ENCODE assay signal across 8 mouse cellular contexts in the genomic region with DNA sequence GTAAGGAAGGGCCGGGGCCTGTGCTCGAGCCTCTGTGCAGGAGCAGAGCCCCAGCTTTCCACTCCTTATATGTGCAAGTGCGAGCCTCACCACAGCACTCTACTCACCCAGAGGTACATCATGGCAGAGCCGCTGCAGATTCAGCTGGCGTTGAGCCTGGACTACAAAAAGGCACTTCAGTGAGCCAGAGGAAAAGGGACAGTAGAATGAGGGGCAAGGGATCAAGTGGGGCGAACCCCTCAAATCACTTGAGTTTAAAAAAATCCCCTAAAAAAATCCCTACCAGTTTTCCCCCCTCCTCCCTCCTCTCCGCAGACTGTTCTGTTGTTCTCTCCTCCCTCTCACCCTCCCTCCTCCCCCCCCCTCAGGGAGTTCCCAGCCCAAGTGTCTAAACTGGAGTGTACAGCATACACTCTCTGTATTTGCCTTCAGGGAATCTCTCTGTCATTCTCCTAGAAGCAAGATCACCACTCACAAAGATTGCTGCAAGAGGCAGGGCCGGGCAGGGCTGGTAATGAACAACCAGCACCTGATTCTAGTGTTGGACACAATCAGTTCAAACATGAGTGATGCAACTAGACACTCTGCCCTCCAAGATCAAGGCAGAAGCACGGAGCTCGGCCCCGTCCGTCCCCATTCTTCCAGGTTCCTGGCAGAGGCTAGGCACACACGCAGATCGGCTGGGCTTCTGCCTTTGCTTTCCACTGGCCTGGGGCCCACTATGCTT.
DNase-seq lines count a peak whose midpoint lies in the region; ATAC-seq lines count a peak whose summit lies in the region.

No protein-coding gene starts in this region.

- H3K9ac ChIP-seq in forebrain, embryonic 13.5 days, result peak overlapping the region; percentile 18
- peak overlapping the region; percentile 37; the same call in 1 of the 2 replicates for H3K9ac ChIP-seq in hindbrain, embryonic 16.5 days (ENCODE audit: low read depth, low read length)
- H3K9ac ChIP-seq in liver, embryonic 11.5 days (ENCODE audit: low read depth, low read length), result no peak overlapping the region
- H3K9ac ChIP-seq in neural tube, embryonic 14.5 days (replicated peaks; ENCODE audit: low read depth, low read length), result no peak overlapping the region

- H3K4me1 ChIP-seq in forebrain, embryonic 13.5 days, result peaks cover 28% of the 10 kb centered on the region
- H3K4me1 ChIP-seq in hindbrain, embryonic 16.5 days (ENCODE audit: control insufficient read depth, insufficient read depth, low read depth, low read length), result peaks cover 16% of the 10 kb centered on the region
- peaks cover 11% of the 10 kb centered on the region for H3K4me1 ChIP-seq in liver, embryonic 11.5 days (replicated peaks; ENCODE audit: control insufficient read depth, insufficient read depth, low read length)
- peaks cover 18% of the 10 kb centered on the region for H3K4me1 ChIP-seq in neural tube, embryonic 14.5 days (ENCODE audit: control insufficient read depth, insufficient read depth, low read length)

- intact Hi-C loops in heart, postnatal 25 days (cut with DNase I), result no loop called here

- DNase-seq in heart, adult 18-20 months, result peak; percentile 43 to 70
- DNase-seq in heart, postnatal 25 days (ENCODE audit: low spot score), result no peak
- no peak for DNase-seq in liver, embryonic 11.5 days (ENCODE audit: low spot score)
- DNase-seq in left cerebral cortex, adult 9 months (ENCODE audit: low spot score in 2 of 2), result no peak

- 49% methylated on average over 14 of the region's 14 CpGs for WGBS in forebrain, embryonic 13.5 days
- WGBS in hindbrain, embryonic 16.5 days, result 47% methylated on average over 14 of the region's 14 CpGs
- 64% methylated on average over 14 of the region's 14 CpGs for WGBS in liver, embryonic 11.5 days
- 56% methylated on average over 14 of the region's 14 CpGs for WGBS in neural tube, embryonic 14.5 days

- no peak overlapping the region for H3K4me2 ChIP-seq in forebrain, embryonic 13.5 days
- H3K4me2 ChIP-seq in hindbrain, embryonic 16.5 days (ENCODE audit: low read length), result no peak overlapping the region
- H3K4me2 ChIP-seq in liver, embryonic 11.5 days, result peak overlapping the region; percentile 24
- H3K4me2 ChIP-seq in neural tube, embryonic 14.5 days (ENCODE audit: low read depth, low read length), result no peak overlapping the region

- no peaks in the 10 kb centered on the region for H3K36me3 ChIP-seq in forebrain, embryonic 13.5 days (ENCODE audit: poor library complexity, severe bottlenecking)
- H3K36me3 ChIP-seq in hindbrain, embryonic 16.5 days (ENCODE audit: control insufficient read depth, insufficient read depth, low read length), result no peaks in the 10 kb centered on the region
- H3K36me3 ChIP-seq in liver, embryonic 11.5 days (ENCODE audit: control insufficient read depth, insufficient read depth, low read length), result no peaks in the 10 kb centered on the region
- H3K36me3 ChIP-seq in neural tube, embryonic 14.5 days (ENCODE audit: control insufficient read depth, insufficient read depth, low read length), result no peaks in the 10 kb centered on the region

- H3K27me3 ChIP-seq in forebrain, embryonic 13.5 days, result no peaks in the 10 kb centered on the region
- no peaks in the 10 kb centered on the region for H3K27me3 ChIP-seq in hindbrain, embryonic 16.5 days (replicated peaks; ENCODE audit: control insufficient read depth, insufficient read depth, low read length)
- H3K27me3 ChIP-seq in liver, embryonic 11.5 days (replicated peaks; ENCODE audit: control insufficient read depth, insufficient read depth, low read length), result no peaks in the 10 kb centered on the region
- no peaks in the 10 kb centered on the region for H3K27me3 ChIP-seq in neural tube, embryonic 14.5 days (ENCODE audit: control insufficient read depth, insufficient read depth, low read length)

- no peaks in the 10 kb centered on the region for H3K9me3 ChIP-seq in forebrain, embryonic 13.5 days (replicated peaks)
- H3K9me3 ChIP-seq in hindbrain, embryonic 16.5 days (ENCODE audit: control insufficient read depth, low read length), result no peaks in the 10 kb centered on the region
- no peaks in the 10 kb centered on the region for H3K9me3 ChIP-seq in liver, embryonic 11.5 days (ENCODE audit: control insufficient read depth, low read length)
- H3K9me3 ChIP-seq in neural tube, embryonic 14.5 days (ENCODE audit: control insufficient read depth, low read length), result no peaks in the 10 kb centered on the region

- H3K27ac ChIP-seq in forebrain, embryonic 13.5 days, result peak overlapping the region; percentile 54
- peak overlapping the region; percentile 54 for H3K27ac ChIP-seq in hindbrain, embryonic 16.5 days (ENCODE audit: low read depth, low read length)
- peak overlapping the region; percentile 63 for H3K27ac ChIP-seq in liver, embryonic 11.5 days (ENCODE audit: low read depth, low read length)
- H3K27ac ChIP-seq in neural tube, embryonic 14.5 days (ENCODE audit: low read depth, low read length), result peak overlapping the region; percentile 12; the same call in 1 of the 2 replicates

- 0 out of 2 replicates have a peak, but pooled peaks have one; percentile 33 for ATAC-seq in forebrain, embryonic 13.5 days
- ATAC-seq in hindbrain, embryonic 16.5 days, result peak; percentile 51
- no peak for ATAC-seq in liver, embryonic 11.5 days (replicated peaks; ENCODE audit: low FRiP score)
- no peak for ATAC-seq in neural tube, embryonic 14.5 days (ENCODE audit: low read depth)
- no peak for ATAC-seq in granulocyte monocyte progenitor cell, adult 5-6 weeks (replicated peaks; ENCODE audit: poor library complexity, severe bottlenecking)

- no peak overlapping the region for H3K4me3 ChIP-seq in forebrain, embryonic 13.5 days
- no peak overlapping the region for H3K4me3 ChIP-seq in hindbrain, embryonic 16.5 days (ENCODE audit: low read length)
- H3K4me3 ChIP-seq in liver, embryonic 11.5 days (ENCODE audit: low read depth, low read length), result no peak overlapping the region
- H3K4me3 ChIP-seq in neural tube, embryonic 14.5 days (ENCODE audit: low read depth, low read length), result no peak overlapping the region

Comparison
In these comparisons a context has a peak if more than half of its experiments do, and no peak if none do; other contexts are left out.
1. DNase-seq: peak in heart, adult 18-20 months (2 of 2); none in heart, postnatal 25 days (single experiment), liver, embryonic 11.5 days (single experiment) and left cerebral cortex, adult 9 months (0 of 2).
2. ATAC-seq: peak in forebrain, embryonic 13.5 days (single experiment) and hindbrain, embryonic 16.5 days (single experiment); none in liver, embryonic 11.5 days (single experiment), neural tube, embryonic 14.5 days (single experiment) and granulocyte monocyte progenitor cell, adult 5-6 weeks (single experiment).
3. H3K27ac ChIP-seq: peak in every context shown above with its lines; median percentile 63 in liver, embryonic 11.5 days; 54 in forebrain, embryonic 13.5 days; 54 in hindbrain, embryonic 16.5 days; 12 in neural tube, embryonic 14.5 days.
4. H3K9ac ChIP-seq: peak in forebrain, embryonic 13.5 days (single experiment) and hindbrain, embryonic 16.5 days (single experiment); none in liver, embryonic 11.5 days (single experiment) and neural tube, embryonic 14.5 days (single experiment).